In genomic region chr7:6331233-6331956, GRCm38 (mm10) we compare ENCODE assay signal across 7 mouse cellular contexts. TPM values are rescaled to one million over a fixed set of nuclear protein-coding genes. Genes with fewer than 3 reads are reported as not detected.
A peak's percentile ranks its signal among the peaks of the same experiment; 100 is the strongest.
DNase-seq lines count a peak whose midpoint lies in the region; ATAC-seq and TF ChIP-seq lines count a peak whose summit lies in the region.

Zfp583 (minus strand) TSS chr7:6331285.

- H3K27me3 ChIP-seq in embryonic facial prominence, embryonic 15.5 days, result no peaks in the 10 kb centered on the region
- H3K27me3 ChIP-seq in heart, adult 2 months (ENCODE audit: control insufficient read depth, insufficient read depth, low read length), result no peaks in the 10 kb centered on the region
- no peaks in the 10 kb centered on the region for H3K27me3 ChIP-seq in kidney, adult 2 months (replicated peaks; ENCODE audit: control insufficient read depth, insufficient read depth, low read length)
- H3K27me3 ChIP-seq in limb, embryonic 12.5 days, result no peaks in the 10 kb centered on the region
- no peaks in the 10 kb centered on the region for H3K27me3 ChIP-seq in midbrain, embryonic 14.5 days (ENCODE audit: control insufficient read depth, insufficient read depth, low read length)

- H3K27ac ChIP-seq in bone marrow macrophage, adult 2 months (ENCODE audit: insufficient read depth, low read depth, low read length), result 0 out of 2 replicates have a peak within 1 kb of the TSS, but pooled peaks have one; percentile 29
- H3K27ac ChIP-seq in embryonic facial prominence, embryonic 15.5 days (replicated peaks), result peak within 1 kb of the TSS; percentile 72
- peak within 1 kb of the TSS; percentile 69 for H3K27ac ChIP-seq in heart, adult 2 months
- H3K27ac ChIP-seq in kidney, adult 2 months (ENCODE audit: insufficient read depth, low read depth, low read length), result no peak within 1 kb of the TSS
- peak within 1 kb of the TSS; percentile 81 for H3K27ac ChIP-seq in limb, embryonic 12.5 days
- peak within 1 kb of the TSS; percentile 93 for H3K27ac ChIP-seq in midbrain, embryonic 14.5 days (replicated peaks; ENCODE audit: low read depth, low read length)

- no peak for TF ChIP-seq EP300 in heart, adult 2 months (IDR thresholded peaks at IDR 0.05; ENCODE audit: insufficient read depth, low read depth, low read length)

- intact Hi-C loops in heart, adult 2 months (cut with DNase I), result loop anchor here (2.0 kb wide), 1 partner anchor 47 kb away; no protein-coding TSS in a partner anchor

- peak within 1 kb of the TSS; percentile 69 for H3K4me3 ChIP-seq in bone marrow macrophage, adult 2 months (ENCODE audit: insufficient read depth, low read length)
- peak within 1 kb of the TSS; percentile 62 for H3K4me3 ChIP-seq in embryonic facial prominence, embryonic 15.5 days (replicated peaks)
- H3K4me3 ChIP-seq in heart, adult 2 months, result peak within 1 kb of the TSS; percentile 59
- peak within 1 kb of the TSS; percentile 66 for H3K4me3 ChIP-seq in kidney, adult 2 months (ENCODE audit: insufficient read depth, low read depth, low read length)
- peak within 1 kb of the TSS; percentile 58 for H3K4me3 ChIP-seq in limb, embryonic 12.5 days (replicated peaks)
- peak within 1 kb of the TSS; percentile 65 for H3K4me3 ChIP-seq in midbrain, embryonic 14.5 days (replicated peaks; ENCODE audit: low read depth, low read length)

- H3K4me2 ChIP-seq in embryonic facial prominence, embryonic 15.5 days (replicated peaks), result peak within 1 kb of the TSS; percentile 69
- peak within 1 kb of the TSS; percentile 72 for H3K4me2 ChIP-seq in limb, embryonic 12.5 days
- peak within 1 kb of the TSS; percentile 64 for H3K4me2 ChIP-seq in midbrain, embryonic 14.5 days (ENCODE audit: low read length)

- WGBS in embryonic facial prominence, embryonic 15.5 days, result 5% methylated on average over 31 of the region's 31 CpGs
- 6% methylated on average over 31 of the region's 31 CpGs for WGBS in heart, adult 2 months
- WGBS in kidney, adult 2 months, result 6% methylated on average over 31 of the region's 31 CpGs
- 4% methylated on average over 31 of the region's 31 CpGs for WGBS in limb, embryonic 12.5 days
- 4% methylated on average over 31 of the region's 31 CpGs for WGBS in midbrain, embryonic 14.5 days

- H3K79me2 ChIP-seq in heart, adult 2 months (replicated peaks; ENCODE audit: control insufficient read depth, insufficient read depth, low read length), result no peaks in the 10 kb centered on the region

- DNase-seq in heart, adult 2 months, result peak; percentile 86 to 88
- peak; percentile 85 for DNase-seq in kidney, adult 2 months
- DNase-seq in midbrain, embryonic 14.5 days, result peak; percentile 96
- DNase-seq in spleen, adult 12 weeks (ENCODE audit: low spot score), result peak; percentile 60

- no peak for TF ChIP-seq POLR2A in bone marrow macrophage, adult 2 months (IDR thresholded peaks at IDR 0.05; ENCODE audit: borderline replicate concordance, low read depth, low read length)
- 0 out of 2 replicates have a peak, but pooled peaks have one; percentile 19 for TF ChIP-seq POLR2A in heart, adult 2 months (IDR thresholded peaks at IDR 0.05; ENCODE audit: insufficient read depth, low read depth, low read length)
- TF ChIP-seq POLR2A in kidney, adult 2 months (IDR thresholded peaks at IDR 0.05; ENCODE audit: low read depth, low read length), result no peak

- H3K9me3 ChIP-seq in embryonic facial prominence, embryonic 15.5 days (replicated peaks), result no peaks in the 10 kb centered on the region
- H3K9me3 ChIP-seq in limb, embryonic 12.5 days, result no peaks in the 10 kb centered on the region
- H3K9me3 ChIP-seq in midbrain, embryonic 14.5 days (ENCODE audit: control insufficient read depth, low read length), result no peaks in the 10 kb centered on the region

- ATAC-seq in embryonic facial prominence, embryonic 15.5 days (ENCODE audit: insufficient number of reproducible peaks, low FRiP score, low TSS enrichment, low read depth), result peak; percentile 94
- peak; percentile 85 for ATAC-seq in limb, embryonic 12.5 days (ENCODE audit: insufficient number of reproducible peaks, insufficient read depth, low FRiP score, low TSS enrichment, low read depth)
- peak; percentile 93 for ATAC-seq in midbrain, embryonic 14.5 days (ENCODE audit: low FRiP score, low TSS enrichment)

- 0 out of 2 replicates have a peak, but pooled peaks cover 7% of the 10 kb centered on the region for H3K36me3 ChIP-seq in embryonic facial prominence, embryonic 15.5 days
- H3K36me3 ChIP-seq in heart, adult 2 months (ENCODE audit: control insufficient read depth, insufficient read depth, low read length), result no peaks in the 10 kb centered on the region
- H3K36me3 ChIP-seq in kidney, adult 2 months (ENCODE audit: control insufficient read depth, insufficient read depth, low read length), result no peaks in the 10 kb centered on the region
- H3K36me3 ChIP-seq in limb, embryonic 12.5 days, result peaks cover 17% of the 10 kb centered on the region
- 0 out of 2 replicates have a peak, but pooled peaks cover 7% of the 10 kb centered on the region for H3K36me3 ChIP-seq in midbrain, embryonic 14.5 days (ENCODE audit: control insufficient read depth, insufficient read depth, low read length)

- H3K4me1 ChIP-seq in bone marrow macrophage, adult 2 months (ENCODE audit: control insufficient read depth, insufficient read depth, low read length), result no peaks in the 10 kb centered on the region
- peaks cover 10% of the 10 kb centered on the region for H3K4me1 ChIP-seq in embryonic facial prominence, embryonic 15.5 days
- peaks cover 4% of the 10 kb centered on the region for H3K4me1 ChIP-seq in heart, adult 2 months (ENCODE audit: control insufficient read depth, insufficient read depth, low read length)
- no peaks in the 10 kb centered on the region for H3K4me1 ChIP-seq in kidney, adult 2 months (ENCODE audit: control insufficient read depth, insufficient read depth, low read length)
- peaks cover 8% of the 10 kb centered on the region for H3K4me1 ChIP-seq in limb, embryonic 12.5 days (replicated peaks)
- peaks cover 6% of the 10 kb centered on the region; the same call in 1 of the 2 replicates for H3K4me1 ChIP-seq in midbrain, embryonic 14.5 days (ENCODE audit: control insufficient read depth, insufficient read depth, low read length)

- no peak for TF ChIP-seq CTCF in bone marrow macrophage, adult 2 months (IDR thresholded peaks at IDR 0.05; ENCODE audit: low read depth, low read length)
- no peak for TF ChIP-seq CTCF in heart, adult 2 months (IDR thresholded peaks at IDR 0.05)
- no peak for TF ChIP-seq CTCF in kidney, adult 2 months (conservative IDR thresholded peaks at IDR 0.05; ENCODE audit: insufficient read depth, insufficient read length, low read depth, low read length)

- H3K9ac ChIP-seq in embryonic facial prominence, embryonic 15.5 days, result peak within 1 kb of the TSS; percentile 71
- H3K9ac ChIP-seq in heart, adult 2 months (ENCODE audit: low read depth, low read length), result peak within 1 kb of the TSS; percentile 71
- H3K9ac ChIP-seq in limb, embryonic 12.5 days (replicated peaks), result peak within 1 kb of the TSS; percentile 77
- H3K9ac ChIP-seq in midbrain, embryonic 14.5 days (replicated peaks; ENCODE audit: low read length), result peak within 1 kb of the TSS; percentile 88

RNA-seq across cellular contexts. Expression of gene Zfp583, which starts in this region (rescaled TPM):
- polyA plus RNA-seq in bone marrow macrophage, adult 2 months (2012; ENCODE audit: insufficient read depth, insufficient read length, missing spikeins), result 3.2 and 3.9 TPM in 2 replicates
- polyA plus RNA-seq in embryonic facial prominence, embryonic 15.5 days (2015; fragmentation: Nextera tagmentation; extraction: Ambion mirVana), result 5.9 and 6.2 TPM in 2 replicates
- total RNA-seq in heart, adult 2 months (2021), result 1 to 10 TPM; 1.4 to 3.2 TPM
- 1.2 and 1.7 TPM in 2 replicates for polyA plus RNA-seq in heart, adult 2 months (2012; rRNA removed)
- polyA plus RNA-seq in kidney, adult 2 months (2012; rRNA removed), result 0.36 and 0.45 TPM in 2 replicates
- 8.2 and 8.8 TPM in 2 replicates for polyA plus RNA-seq in limb, embryonic 12.5 days (2016; fragmentation: Nextera tagmentation; extraction: Ambion mirVana)
- polyA plus RNA-seq in midbrain, embryonic 14.5 days (2014; fragmentation: Nextera tagmentation; extraction: Ambion mirVana), result 12.7 and 13.4 TPM in 2 replicates

Comparison
In these comparisons a context has a peak if more than half of its experiments do, and no peak if none do; other contexts are left out.
1. Peak in DNase-seq and H3K4me3 ChIP-seq in kidney, adult 2 months; RNA of the gene not detected or under 1 TPM.